Mouse (Mus musculus): ENCODE measurements around the gene Gm49388.

GRCm38 (mm10) chr7:127759716-127760115 is 25.7 kb upstream of the Gm49388 start:
- no peak for TF ChIP-seq POLR2A (IDR thresholded peaks at IDR 0.05; ENCODE audit: insufficient read depth, low read length)
- TF ChIP-seq EP300 (IDR thresholded peaks at IDR 0.05; ENCODE audit: insufficient read depth, low read depth, low read length) = no peak
- TF ChIP-seq CTCF (IDR thresholded peaks at IDR 0.05; ENCODE audit: low read depth, low read length) = no peak
